Mouse (Mus musculus) cerebellum, adult (tissue): ENCODE measurements around the gene Qk.

Experiments used
- ATAC-seq: cut with Nextera tagmentation; 2 replicates; pipeline ENCODE4 v1.9.2; 2017; ENCODE audit warnings: mild to moderate bottlenecking, moderate library complexity, mixed read lengths; ENCODE audit not compliant: insufficient number of reproducible peaks, low FRiP score, low TSS enrichment

Gene Qk

GRCm38 (mm10) chr17:10268468-10268867 is 51.2 kb downstream of the Qk start:
- ATAC-seq, result no peak

GRCm38 (mm10) chr17:10266207-10266606 is 53.4 kb downstream of the Qk start:
- no peak for ATAC-seq

- no peak for ATAC-seq
Measured at GRCm38 (mm10) chr17:10251252-10251958, 68.2 kb downstream of the Qk start.

- no peak for ATAC-seq
Measured at GRCm38 (mm10) chr17:10240081-10240480, 79.6 kb downstream of the Qk start.

GRCm38 (mm10) chr17:10236595-10236994 is 83.1 kb downstream of the Qk start:
- no peak for ATAC-seq

- no peak for ATAC-seq
Measured at GRCm38 (mm10) chr17:10232406-10232805, 87.2 kb downstream of the Qk start.

- ATAC-seq, result no peak
Measured at GRCm38 (mm10) chr17:10227798-10228538, 91.7 kb downstream of the Qk start.

GRCm38 (mm10) chr17:10216164-10216563 is 103.5 kb downstream of the Qk start:
- ATAC-seq, result no peak

GRCm38 (mm10) chr17:10209154-10209777 is 110.4 kb downstream of the Qk start:
- ATAC-seq, result no peak

- no peak for ATAC-seq
Measured at GRCm38 (mm10) chr17:10198662-10199061, 121.0 kb downstream of the Qk start.

- ATAC-seq, result no peak
Measured at GRCm38 (mm10) chr17:10198231-10198630, 121.4 kb downstream of the Qk start.

- ATAC-seq, result no peak
Measured at GRCm38 (mm10) chr17:10195703-10196102, 124.0 kb downstream of the Qk start.

- ATAC-seq, result no peak
Measured at GRCm38 (mm10) chr17:10190857-10191256, 128.8 kb downstream of the Qk start.

- no peak for ATAC-seq
Measured at GRCm38 (mm10) chr17:10188481-10188880, 131.2 kb downstream of the Qk start.

- ATAC-seq, result no peak
Measured at GRCm38 (mm10) chr17:10187431-10188020, 132.1 kb downstream of the Qk start.

GRCm38 (mm10) chr17:10181761-10182160 is 137.9 kb downstream of the Qk start:
- ATAC-seq, result no peak

GRCm38 (mm10) chr17:10177096-10177495 is 142.6 kb downstream of the Qk start:
- ATAC-seq, result no peak

GRCm38 (mm10) chr17:10161258-10161657 is 158.4 kb downstream of the Qk start:
- ATAC-seq, result no peak

- no peak for ATAC-seq
Measured at GRCm38 (mm10) chr17:10160415-10160814, 159.2 kb downstream of the Qk start.

- ATAC-seq, result no peak
Measured at GRCm38 (mm10) chr17:10152808-10153413, 166.7 kb downstream of the Qk start.
